Mouse (Mus musculus) ES-Bruce4 (cell line): ENCODE results near the gene Ccdc177. TPM values are rescaled to one million over a fixed set of nuclear protein-coding genes. Genes with fewer than 3 reads are reported as not detected.
"Not testable (repeated sequence)": the region's sequence is repeated elsewhere in the genome, so short reads cannot be mapped to it uniquely, and the experiment has no call there.

Experiments used
- H3K27ac ChIP-seq: 2 replicates; pipeline ENCODE4 v1.5.1; 2012; ENCODE audit warnings: low read length, inconsistent platforms; ENCODE audit not compliant: insufficient read depth
- H3K27me3 ChIP-seq: 2 replicates; pipeline ENCODE4 v1.6.1; 2012; ENCODE audit warnings: mild to moderate bottlenecking, low read length, inconsistent platforms; ENCODE audit not compliant: control insufficient read depth, poor library complexity, insufficient read depth, severe bottlenecking
- H3K36me3 ChIP-seq: 2 replicates; pipeline ENCODE4 v1.6.1; 2012; ENCODE audit warnings: inconsistent platforms, mild to moderate bottlenecking, low read length, moderate library complexity; ENCODE audit not compliant: control insufficient read depth, poor library complexity, insufficient read depth, severe bottlenecking
- H3K4me1 ChIP-seq: one replicate; pipeline ENCODE4 v1.8.1; 2011; ENCODE audit warnings: low read length; ENCODE audit not compliant: control insufficient read depth, insufficient read depth
- H3K4me3 ChIP-seq: 2 replicates; pipeline ENCODE4 v1.5.1; 2011; ENCODE audit warnings: low read depth, mild to moderate bottlenecking, low read length
- H3K9ac ChIP-seq: 2 replicates; pipeline ENCODE4 v1.6.1; 2012; ENCODE audit warnings: low read depth, mild to moderate bottlenecking, inconsistent platforms; ENCODE audit not compliant: poor library complexity, severe bottlenecking
- H3K9me3 ChIP-seq: replicated peaks from 2 replicates; pipeline ENCODE4 v1.6.1; 2012; ENCODE audit warnings: mild to moderate bottlenecking, low read length, inconsistent platforms; ENCODE audit not compliant: control insufficient read depth, poor library complexity, insufficient read depth, severe bottlenecking
- CTCF ChIP-seq: IDR thresholded peaks from one replicate; pipeline ENCODE4 v1.8.1; 2011; ENCODE audit warnings: low read depth, low read length
- EP300 ChIP-seq: IDR thresholded peaks from 2 replicates; pipeline ENCODE4 v1.6.1; 2011; ENCODE audit warnings: low read depth, low read length; ENCODE audit not compliant: insufficient read depth
- POLR2A ChIP-seq: IDR thresholded peaks from one replicate; pipeline ENCODE4 v1.8.1; 2011; ENCODE audit warnings: low read length; ENCODE audit not compliant: insufficient read depth
- polyA plus RNA-seq: library from polyadenylated mRNA; stranded (reverse); fragments of >200 nt; gene quantifications from 2 replicates; pipeline ENCODE4 v1.2.4, GENCODE M21; 2011; ENCODE audit warnings: low read depth; ENCODE audit not compliant: missing spikeins, insufficient read depth, insufficient read length

Gene Ccdc177
- polyA plus RNA-seq, 1 experiment: not detected

DNA sequence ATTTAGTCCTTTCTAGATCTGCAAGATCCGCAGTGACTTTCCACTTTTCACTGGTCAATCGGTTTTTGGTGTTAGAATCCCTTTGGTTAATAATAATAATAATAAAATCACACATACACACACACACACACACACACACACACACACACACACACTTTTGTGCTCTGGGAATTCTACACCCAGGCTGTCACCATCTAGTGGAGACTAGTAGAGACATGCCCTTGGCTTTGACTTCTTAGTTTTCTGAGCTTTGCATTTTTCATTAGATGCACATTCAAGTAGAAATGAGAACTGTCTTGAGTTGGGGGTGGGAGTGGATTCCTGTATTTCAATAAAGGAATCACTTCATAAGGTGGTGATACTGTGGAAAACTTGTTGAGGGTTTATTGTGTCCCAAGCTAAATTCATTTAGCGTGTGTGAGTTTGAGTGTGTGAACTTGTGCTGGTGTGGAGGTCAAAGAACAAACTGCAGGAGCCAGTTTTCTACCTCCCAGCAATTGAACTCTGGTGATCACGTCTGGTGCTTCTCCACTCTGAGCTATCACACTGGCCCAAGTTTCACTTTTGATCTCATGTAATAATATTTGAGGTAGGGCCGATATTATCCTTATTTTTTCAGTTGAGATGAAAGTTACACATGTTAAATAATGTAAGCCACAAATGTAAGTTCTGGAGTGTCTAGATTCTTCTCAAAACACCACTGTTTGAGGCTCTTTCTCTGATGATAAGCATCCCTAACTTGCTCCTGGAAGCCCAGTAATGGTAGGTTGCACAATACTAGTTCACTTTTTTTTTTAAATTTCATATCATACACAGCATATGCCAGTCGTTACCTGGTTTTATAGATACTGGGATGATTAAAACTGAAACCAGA lies 31.3 kb upstream of the Ccdc177 start:
- Histone ChIP-seq H3K36me3 (peaks cover 18% of the 10 kb centered on the region), H3K9me3 (no peaks in the 10 kb centered on the region), H3K4me3 (peak overlapping the region; percentile 82), H3K9ac (peak overlapping the region; percentile 96), H3K27me3 (no peaks in the 10 kb centered on the region), H3K4me1 (peaks cover 3% of the 10 kb centered on the region), H3K27ac (peak overlapping the region; percentile 76)
- TF ChIP-seq POLR2A (no peak), EP300 (no peak), CTCF (no peak)

DNA sequence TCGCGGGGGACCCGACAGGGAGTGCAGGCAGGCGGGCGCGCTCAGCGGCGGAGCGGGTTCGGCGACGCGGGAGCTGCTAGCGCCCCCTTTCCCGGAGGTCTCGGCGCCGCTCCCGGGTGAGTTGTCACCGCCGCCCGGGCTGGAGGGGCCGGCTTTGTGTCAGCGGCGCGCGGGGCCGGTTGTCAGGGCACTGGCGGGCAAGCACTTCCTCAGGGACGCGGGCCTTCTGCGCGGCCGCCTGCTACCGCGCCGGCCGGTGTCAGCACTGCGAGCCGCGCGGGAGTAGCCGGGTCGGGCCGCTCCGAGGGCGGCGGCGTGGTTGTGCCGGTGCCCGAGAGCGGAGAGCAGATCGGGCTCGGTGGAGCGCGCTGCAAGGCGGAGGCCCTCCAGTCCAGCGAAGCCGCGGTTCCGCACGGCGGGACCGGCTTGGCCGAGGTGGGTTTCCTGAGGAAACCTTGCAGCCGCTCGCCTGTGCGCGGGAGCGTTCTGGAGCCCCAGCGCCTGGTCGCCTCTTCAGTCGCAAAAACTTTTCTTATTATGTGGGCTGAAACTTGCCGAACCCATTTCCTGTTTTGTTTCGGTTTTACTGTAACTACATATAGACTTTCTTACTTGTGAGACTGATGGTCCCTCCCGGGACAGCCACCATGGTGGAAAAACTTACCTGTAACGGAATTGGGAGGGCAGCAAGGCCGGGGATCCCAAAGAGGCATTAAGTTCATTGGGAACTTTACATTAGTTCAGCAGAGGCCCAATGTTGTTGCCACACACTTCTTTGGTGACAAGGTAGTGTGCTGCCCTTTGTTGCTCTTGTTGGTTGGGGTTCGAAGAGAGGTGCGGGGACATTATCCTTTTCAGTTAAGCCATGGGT lies 30.4 kb upstream of the Ccdc177 start:
- H3K9me3 ChIP-seq: no peaks in the 10 kb centered on the region
- H3K9ac ChIP-seq: peak overlapping the region; percentile 96
- peaks cover 18% of the 10 kb centered on the region for H3K36me3 ChIP-seq
- no peaks in the 10 kb centered on the region for H3K27me3 ChIP-seq
- no peaks in the 10 kb centered on the region for H3K4me1 ChIP-seq
- H3K4me3 ChIP-seq: peak overlapping the region; percentile 79
- TF ChIP-seq EP300 (no peak), POLR2A (no peak), CTCF (no peak)
- peak overlapping the region; percentile 29 for H3K27ac ChIP-seq

DNA sequence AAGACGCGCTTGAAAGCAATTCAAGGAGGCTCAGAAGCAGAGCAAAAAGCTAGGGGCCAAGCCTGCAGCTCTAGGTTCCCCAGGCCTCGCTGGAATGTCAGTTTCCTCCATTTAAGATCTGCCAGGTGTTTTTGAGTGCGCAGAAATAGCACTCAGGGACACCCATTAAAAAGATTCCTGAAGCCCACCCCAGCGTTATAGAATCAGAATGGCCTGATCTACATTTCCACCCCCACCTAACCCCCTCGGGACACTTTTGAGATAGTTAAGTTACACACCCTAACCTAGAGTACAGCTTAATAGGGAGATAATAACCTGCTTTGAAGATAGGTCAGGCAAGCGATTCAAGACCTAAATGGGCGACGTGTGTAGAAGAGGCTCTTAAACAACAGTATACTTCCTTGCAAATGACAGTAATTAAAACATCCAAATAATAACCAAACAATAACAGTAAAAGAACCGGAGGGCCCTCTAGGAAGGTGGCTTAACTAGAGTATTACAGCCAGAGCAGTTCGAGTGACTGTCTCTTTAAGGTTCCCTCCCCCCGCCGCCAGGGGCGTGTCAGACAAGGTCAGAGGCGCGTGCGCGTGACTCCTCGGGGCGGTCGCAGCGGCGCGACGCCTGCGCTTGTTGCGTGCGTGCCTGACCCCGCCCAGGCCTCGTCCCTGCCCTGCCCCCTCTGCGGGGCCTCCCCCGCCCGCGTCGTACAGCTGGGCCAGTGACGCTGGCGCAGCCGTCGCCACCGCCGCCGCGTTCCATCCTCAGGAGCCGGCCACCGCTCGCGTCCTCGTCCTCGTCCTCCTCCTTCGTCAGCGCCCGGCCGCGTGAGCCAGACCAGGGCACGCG lies 29.6 kb upstream of the Ccdc177 start, which contains the start of gene Susd6:
Susd6 (plus strand) TSS at position 662 of the 846 bp plus-strand sequence.
- TF ChIP-seq POLR2A (peak; percentile 52), EP300 (peak; percentile 81), CTCF (peak; percentile 2)
- Histone ChIP-seq H3K9me3 (no peaks in the 10 kb centered on the region), H3K27me3 (no peaks in the 10 kb centered on the region), H3K27ac (peak within 1 kb of the TSS; percentile 64), H3K36me3 (peaks cover 18% of the 10 kb centered on the region), H3K4me1 (no peaks in the 10 kb centered on the region), H3K9ac (peak within 1 kb of the TSS; percentile 96), H3K4me3 (peak within 1 kb of the TSS; percentile 79)

DNA sequence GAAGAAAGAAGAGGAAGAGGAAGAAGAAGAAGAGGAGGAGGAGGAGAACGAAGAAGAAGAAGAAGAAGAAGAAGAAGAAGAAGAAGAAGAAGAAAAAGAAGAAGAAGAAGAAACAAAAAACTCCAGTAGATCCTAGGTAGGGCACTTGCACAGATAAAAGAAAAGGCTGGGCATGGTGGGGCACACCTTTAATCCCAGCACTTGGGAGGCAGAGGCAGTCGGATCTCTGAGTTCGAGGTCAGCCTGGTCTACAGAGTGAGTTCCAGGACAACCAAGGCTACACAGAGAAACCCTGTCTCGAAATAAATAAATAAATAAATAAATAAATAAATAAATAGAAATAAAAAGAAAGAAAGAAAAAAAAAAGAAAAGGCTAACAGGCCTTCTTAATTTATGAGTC lies 28.8 kb upstream of the Ccdc177 start:
- not testable (repeated sequence) for H3K27ac ChIP-seq, H3K4me3 ChIP-seq, H3K4me1 ChIP-seq, H3K9me3 ChIP-seq, H3K27me3 ChIP-seq
- peaks cover 12% of the 10 kb centered on the region for H3K36me3 ChIP-seq
- peak overlapping the region; percentile 79; the same call in 1 of the 2 replicates for H3K9ac ChIP-seq

DNA sequence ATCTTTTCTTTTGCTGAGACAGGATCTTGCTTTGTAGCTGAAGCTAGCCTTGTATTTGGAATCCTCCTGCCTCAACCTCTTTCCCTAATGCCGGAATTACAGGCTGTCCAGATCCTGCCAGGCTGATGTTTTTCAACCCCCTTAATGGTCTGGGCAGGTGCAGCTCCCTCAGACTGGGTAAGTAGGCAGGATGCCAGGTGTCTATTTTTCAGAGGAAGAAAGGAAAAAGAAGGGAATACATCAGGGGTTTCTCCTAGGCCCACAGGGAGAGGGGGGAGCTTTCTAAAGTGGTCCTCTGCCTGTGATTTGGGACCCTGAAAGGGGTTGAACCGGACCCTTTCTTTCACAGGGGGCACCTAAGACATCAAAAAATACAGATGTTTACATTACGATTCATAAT lies 27.7 kb upstream of the Ccdc177 start:
- Histone ChIP-seq H3K9ac (no peak overlapping the region), H3K4me3 (no peak overlapping the region), H3K27me3 (no peaks in the 10 kb centered on the region), H3K36me3 (peaks cover 3% of the 10 kb centered on the region), H3K4me1 (no peaks in the 10 kb centered on the region), H3K9me3 (no peaks in the 10 kb centered on the region), H3K27ac (no peak overlapping the region)
- TF ChIP-seq POLR2A (no peak), CTCF (no peak), EP300 (no peak)
